Mouse (Mus musculus): ENCODE data around the gene Gm28079. TPM values are rescaled to one million over a fixed set of nuclear protein-coding genes. Genes with fewer than 3 reads are reported as not detected.

Gm28079 gene
- polyA plus RNA-seq (2015; fragmentation: Nextera tagmentation; extraction: Ambion mirVana): not detected in 2 replicates

GRCm38 (mm10) chrY:70014799-70015198 is at the start of gene Gm28079:
Gene Gm28079, minus strand, starts transcription at chrY:70014899.

All from neural tube, postnatal 0 days (tissue).